Mouse (Mus musculus) telencephalon, adult 2 months (tissue): ENCODE measurements around the gene Cux1.
A peak's percentile ranks its signal among the peaks of the same experiment; 100 is the strongest.

ENCODE experiments used
- DNase-seq: peaks from one replicate; pipeline ENCODE4 v3.0.0-alpha.2; 2011; ENCODE audit warnings: low read depth, low spot score

Cux1 gene

GRCm38 (mm10) chr5:136502491-136503086 lies 64.7 kb downstream of the Cux1 start:
- DNase-seq, result no peak

- peak; percentile 58 for DNase-seq
These were observed 66.9 kb downstream of the Cux1 start for GRCm38 (mm10) chr5:136500307-136500871.

GRCm38 (mm10) chr5:136499316-136499715 lies 68.0 kb downstream of the Cux1 start:
- DNase-seq, result no peak

GRCm38 (mm10) chr5:136498741-136499140 lies 68.5 kb downstream of the Cux1 start:
- no peak for DNase-seq

GRCm38 (mm10) chr5:136497301-136497700 lies 70.0 kb downstream of the Cux1 start:
- DNase-seq, result no peak

- DNase-seq, result no peak
These were observed 71.7 kb downstream of the Cux1 start for GRCm38 (mm10) chr5:136495581-136495980.

GRCm38 (mm10) chr5:136494927-136495326 lies 72.4 kb downstream of the Cux1 start:
- no peak for DNase-seq

GRCm38 (mm10) chr5:136494288-136494687 lies 73.0 kb downstream of the Cux1 start:
- DNase-seq, result no peak

GRCm38 (mm10) chr5:136489450-136489849 lies 77.8 kb downstream of the Cux1 start:
- DNase-seq, result no peak

- no peak for DNase-seq
These were observed 78.6 kb downstream of the Cux1 start for GRCm38 (mm10) chr5:136488721-136489120.

- DNase-seq, result no peak
These were observed 79.1 kb downstream of the Cux1 start for GRCm38 (mm10) chr5:136488223-136488622.

GRCm38 (mm10) chr5:136487397-136488093 lies 79.7 kb downstream of the Cux1 start:
- DNase-seq, result peak; percentile 91

GRCm38 (mm10) chr5:136486401-136486800 lies 80.9 kb downstream of the Cux1 start:
- no peak for DNase-seq

GRCm38 (mm10) chr5:136485397-136485796 lies 81.9 kb downstream of the Cux1 start:
- DNase-seq, result no peak

GRCm38 (mm10) chr5:136482434-136482833 lies 84.9 kb downstream of the Cux1 start:
- DNase-seq, result no peak

GRCm38 (mm10) chr5:136480541-136480940 lies 86.7 kb downstream of the Cux1 start:
- peak; percentile 59 for DNase-seq

GRCm38 (mm10) chr5:136479801-136480200 lies 87.5 kb downstream of the Cux1 start:
- DNase-seq, result no peak

- DNase-seq, result no peak
These were observed 88.1 kb downstream of the Cux1 start for GRCm38 (mm10) chr5:136479024-136479763.

- peak; percentile 71 for DNase-seq
These were observed 91.0 kb downstream of the Cux1 start for GRCm38 (mm10) chr5:136476272-136476671.

- no peak for DNase-seq
These were observed 92.1 kb downstream of the Cux1 start for GRCm38 (mm10) chr5:136475161-136475560.

- no peak for DNase-seq
These were observed 93.2 kb downstream of the Cux1 start for GRCm38 (mm10) chr5:136474086-136474485.

- no peak for DNase-seq
These were observed 94.0 kb downstream of the Cux1 start for GRCm38 (mm10) chr5:136473337-136473736.
